Mouse (Mus musculus) forebrain, embryonic 11.5 days (tissue): Measurements from ENCODE around the gene Ubap2. TPM values are rescaled to one million over a fixed set of nuclear protein-coding genes. Genes with fewer than 3 reads are reported as not detected.
A peak's percentile ranks its signal among the peaks of the same experiment; 100 is the strongest.

Source experiments
- ATAC-seq: fragments of 200-750 bp; cut with Nextera tagmentation; replicated peaks from 2 replicates; pipeline ENCODE4 v1.8.0; 2017; ENCODE audit warnings: moderate TSS enrichment; ENCODE audit not compliant: low FRiP score
- DNase-seq: peaks from one replicate; pipeline ENCODE4 v3.0.0-alpha.2; 2017; ENCODE audit warnings: low spot score
- H3K27ac ChIP-seq: fragments of 300-500 bp; sonication (generic); 2 replicates; pipeline ENCODE4 v1.5.1; 2014; ENCODE audit warnings: low read depth, low read length
- H3K27me3 ChIP-seq: fragments of 300-500 bp; sonication (generic); 2 replicates; pipeline ENCODE4 v1.6.1; 2014; ENCODE audit warnings: mild to moderate bottlenecking, low read length, mixed read lengths; ENCODE audit not compliant: control insufficient read depth, insufficient read depth
- H3K36me3 ChIP-seq: fragments of 300-500 bp; sonication (generic); 2 replicates; pipeline ENCODE4 v1.6.1; 2014; ENCODE audit warnings: mild to moderate bottlenecking, low read length, moderate library complexity, mixed read lengths; ENCODE audit not compliant: control insufficient read depth, insufficient read depth
- H3K4me1 ChIP-seq: fragments of 300-500 bp; sonication (generic); replicated peaks from 2 replicates; pipeline ENCODE4 v1.6.1; 2014; ENCODE audit warnings: low read length, mixed read lengths; ENCODE audit not compliant: control insufficient read depth, insufficient read depth
- H3K4me2 ChIP-seq: fragments of 300-500 bp; sonication (generic); 2 replicates; pipeline ENCODE4 v1.6.1; 2014; ENCODE audit warnings: low read depth, mild to moderate bottlenecking, low read length, moderate library complexity, mixed read lengths; ENCODE audit not compliant: severe bottlenecking
- H3K4me3 ChIP-seq: fragments of 300-500 bp; sonication (generic); 2 replicates; pipeline ENCODE4 v1.5.1; 2014; ENCODE audit warnings: low read depth, low read length
- H3K9ac ChIP-seq: fragments of 300-500 bp; sonication (generic); 2 replicates; pipeline ENCODE4 v1.6.1; 2014; ENCODE audit warnings: low read length
- H3K9me3 ChIP-seq: fragments of 300-500 bp; sonication (generic); 2 replicates; pipeline ENCODE4 v1.6.1; 2016; ENCODE audit warnings: low read length, mixed read lengths; ENCODE audit not compliant: control insufficient read depth
- WGBS: fragments of 180-500 bp; shearing (Covaris S2); extraction: QIAGEN DNeasy Blood & Tissue Kit; methylation state at CpG from one replicate; pipeline ENCODE4 v1.1.7; 2014; 5-methylcytosine and 5-hydroxymethylcytosine counted together
- polyA plus RNA-seq: library from polyadenylated mRNA; unstranded; fragments of >200 nt; fragmentation: Nextera tagmentation; extraction: Ambion mirVana; gene quantifications from 2 replicates; pipeline ENCODE4 v1.2.1, GENCODE M21; 2014

The Ubap2 gene
- polyA plus RNA-seq, 1 experiment from 2014 or later, result 97.3 TPM

- Histone ChIP-seq H3K4me3 (no peak overlapping the region), H3K36me3 (no peaks in the 10 kb centered on the region), H3K27me3 (no peaks in the 10 kb centered on the region), H3K9me3 (no peaks in the 10 kb centered on the region), H3K4me1 (0 out of 2 replicates have a peak, but pooled peaks cover 2% of the 10 kb centered on the region), H3K27ac (peak overlapping the region; percentile 55; the same call in 1 of the 2 replicates), H3K4me2 (no peak overlapping the region), H3K9ac (no peak overlapping the region)
- ATAC-seq, result no peak
- peak; percentile 81 for DNase-seq
- WGBS, result 80% methylated on average over 6 of the region's 6 CpGs
Observed at GRCm38 (mm10) chr4:41165693-41166475, 109.1 kb downstream of the Ubap2 start.

- Histone ChIP-seq H3K4me1 (0 out of 2 replicates have a peak, but pooled peaks cover 2% of the 10 kb centered on the region), H3K27me3 (no peaks in the 10 kb centered on the region), H3K9me3 (no peaks in the 10 kb centered on the region), H3K4me3 (no peak overlapping the region), H3K27ac (peak overlapping the region; percentile 55), H3K9ac (no peak overlapping the region), H3K36me3 (no peaks in the 10 kb centered on the region), H3K4me2 (no peak overlapping the region)
- ATAC-seq (no peak), DNase-seq (no peak)
- WGBS, result 31% methylated on average over 2 of the region's 2 CpGs
Observed at GRCm38 (mm10) chr4:41164974-41165373, 110.0 kb downstream of the Ubap2 start.

GRCm38 (mm10) chr4:41161232-41161631 lies 113.7 kb downstream of the Ubap2 start:
- Histone ChIP-seq H3K27ac (no peak overlapping the region), H3K4me3 (no peak overlapping the region), H3K9ac (no peak overlapping the region), H3K9me3 (no peaks in the 10 kb centered on the region), H3K36me3 (no peaks in the 10 kb centered on the region), H3K27me3 (no peaks in the 10 kb centered on the region), H3K4me2 (no peak overlapping the region), H3K4me1 (0 out of 2 replicates have a peak, but pooled peaks cover 2% of the 10 kb centered on the region)
- ATAC-seq, result no peak
- WGBS, result 97% methylated on average over 3 of the region's 3 CpGs
- DNase-seq, result no peak

- ATAC-seq (no peak), DNase-seq (no peak)
- Histone ChIP-seq H3K27me3 (no peaks in the 10 kb centered on the region), H3K4me1 (no peaks in the 10 kb centered on the region), H3K4me2 (no peak overlapping the region), H3K9me3 (no peaks in the 10 kb centered on the region), H3K27ac (no peak overlapping the region), H3K4me3 (no peak overlapping the region), H3K9ac (no peak overlapping the region), H3K36me3 (no peaks in the 10 kb centered on the region)
- 92% methylated on average over 1 of the region's 1 CpGs for whole genome bisulfite sequencing
Observed at GRCm38 (mm10) chr4:41158251-41158650, 116.7 kb downstream of the Ubap2 start.

GRCm38 (mm10) chr4:41156961-41157360 lies 118.0 kb downstream of the Ubap2 start:
- no peaks in the 10 kb centered on the region for H3K9me3 ChIP-seq
- ATAC-seq, result no peak
- no peak overlapping the region for H3K4me2 ChIP-seq
- no peak overlapping the region for H3K4me3 ChIP-seq
- 89% methylated on average over 9 of the region's 9 CpGs for WGBS
- no peak overlapping the region for H3K27ac ChIP-seq
- no peak for DNase-seq
- H3K36me3 ChIP-seq, result no peaks in the 10 kb centered on the region
- no peak overlapping the region for H3K9ac ChIP-seq
- no peaks in the 10 kb centered on the region for H3K4me1 ChIP-seq
- no peaks in the 10 kb centered on the region for H3K27me3 ChIP-seq

GRCm38 (mm10) chr4:41153146-41153545 lies 121.8 kb downstream of the Ubap2 start:
- Histone ChIP-seq H3K4me2 (no peak overlapping the region), H3K9me3 (no peaks in the 10 kb centered on the region), H3K4me1 (no peaks in the 10 kb centered on the region), H3K36me3 (no peaks in the 10 kb centered on the region), H3K9ac (no peak overlapping the region), H3K27me3 (no peaks in the 10 kb centered on the region), H3K27ac (no peak overlapping the region), H3K4me3 (no peak overlapping the region)
- 91% methylated on average over 3 of the region's 3 CpGs for whole genome bisulfite sequencing
- DNase-seq, result no peak
- no peak for ATAC-seq

GRCm38 (mm10) chr4:41151186-41151585 lies 123.8 kb downstream of the Ubap2 start:
- DNase-seq (no peak), ATAC-seq (no peak)
- H3K27me3 ChIP-seq, result no peaks in the 10 kb centered on the region
- no peak overlapping the region for H3K4me3 ChIP-seq
- H3K27ac ChIP-seq, result no peak overlapping the region
- no peak overlapping the region for H3K9ac ChIP-seq
- WGBS, result 93% methylated on average over 7 of the region's 7 CpGs
- no peak overlapping the region for H3K4me2 ChIP-seq
- no peaks in the 10 kb centered on the region for H3K9me3 ChIP-seq
- no peaks in the 10 kb centered on the region for H3K36me3 ChIP-seq
- H3K4me1 ChIP-seq, result no peaks in the 10 kb centered on the region

GRCm38 (mm10) chr4:41149891-41150290 lies 125.1 kb downstream of the Ubap2 start:
- WGBS, result 90% methylated on average over 3 of the region's 3 CpGs
- Histone ChIP-seq H3K4me1 (no peaks in the 10 kb centered on the region), H3K9ac (no peak overlapping the region), H3K27ac (no peak overlapping the region), H3K4me3 (no peak overlapping the region), H3K4me2 (no peak overlapping the region), H3K27me3 (no peaks in the 10 kb centered on the region), H3K36me3 (no peaks in the 10 kb centered on the region), H3K9me3 (no peaks in the 10 kb centered on the region)
- ATAC-seq (no peak), DNase-seq (no peak)
